Mouse (Mus musculus): ENCODE measurements at regions not wholly inside any gene's neighbourhood (a gene's known extent, or its start where the extent isn't known, plus 50 kb on each side); places are given as distances from the start of the nearest gene placed in this dataset.

DNA sequence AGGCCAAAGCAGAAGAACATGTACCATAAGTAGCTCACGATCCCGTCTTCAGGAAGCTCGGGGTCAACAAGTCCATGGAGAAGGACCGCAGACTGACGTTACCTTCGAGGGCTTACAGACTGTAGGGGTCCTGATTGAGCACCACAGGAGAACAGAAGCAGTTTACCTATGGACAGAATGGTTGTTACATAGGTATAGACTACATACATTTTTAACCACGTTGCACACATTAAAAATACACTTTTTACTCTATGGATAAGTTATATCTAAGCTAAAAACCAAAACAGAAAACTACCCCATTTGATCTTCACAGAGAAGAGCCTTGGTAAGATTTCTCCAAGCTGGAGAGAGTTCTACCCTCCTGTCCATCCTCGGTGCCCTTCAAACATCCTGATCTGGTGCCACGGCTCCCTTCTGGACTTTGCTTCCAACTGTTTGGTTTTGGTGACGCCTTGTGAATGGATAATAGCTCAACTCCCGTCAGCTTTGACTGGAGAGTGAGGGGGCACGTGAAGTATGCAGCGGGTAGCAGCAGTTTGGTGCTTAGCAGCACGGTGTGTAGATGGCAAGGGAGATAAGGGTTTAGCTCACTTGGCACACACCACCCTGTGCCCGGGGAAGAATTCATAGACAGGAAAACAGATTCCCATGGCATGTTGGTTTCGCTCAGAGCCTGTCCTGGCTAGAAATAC lies 117.9 kb upstream of the Cpsf6 start:
- TF ChIP-seq CTCF (IDR thresholded peaks at IDR 0.05; ENCODE audit: control insufficient read depth, insufficient read depth, low read length) (no peak), POLR2A (IDR thresholded peaks at IDR 0.05; ENCODE audit: borderline replicate concordance, control insufficient read depth, low read depth, low read length) (no peak)

Data from bone marrow, adult 2 months (tissue).